Mouse (Mus musculus): ENCODE measurements around the gene Pfkp.

- TF ChIP-seq CTCF (IDR thresholded peaks at IDR 0.05; ENCODE audit: insufficient read depth, low read depth, low read length) (no peak), POLR2A (IDR thresholded peaks at IDR 0.05; ENCODE audit: insufficient read depth, low read depth, low read length) (no peak)
Observed at GRCm38 (mm10) chr13:6626508-6627114, 22.0 kb downstream of the Pfkp start.

All from olfactory bulb, adult 2 months (tissue).